Mouse (Mus musculus) kidney, postnatal 25 days (tissue): ENCODE results near the gene Gm6096.
A peak's percentile ranks its signal among the peaks of the same experiment; 100 is the strongest.

ENCODE experiments used
- DNase-seq, 2 experiments: peaks; one replicate each; pipeline ENCODE4 v3.0.0; 2021; ENCODE audit warnings: mixed read lengths in 2 of 2

Gm6096 gene

DNA sequence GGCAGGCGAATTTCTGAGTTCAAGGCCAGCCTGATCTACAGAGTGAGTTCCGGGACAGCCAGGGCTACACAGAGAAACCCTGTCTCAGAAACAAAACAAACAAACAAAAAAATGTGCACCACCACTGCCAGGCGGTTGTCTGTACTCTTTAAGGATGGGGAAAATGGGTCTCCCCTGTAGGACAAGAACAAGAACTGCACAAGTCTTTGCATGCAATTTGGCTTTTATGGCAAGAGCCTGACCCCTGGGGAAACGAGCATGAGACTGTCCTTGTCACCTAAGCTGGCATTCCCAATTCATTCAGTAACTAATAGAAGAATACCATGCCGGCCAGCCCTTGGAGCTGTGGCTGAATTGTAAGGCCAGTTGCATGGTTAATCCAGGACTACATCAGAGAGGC, 15.2 kb upstream of the Gm6096 start:
- peak in 1 of 2 experiments; percentile 18 for DNase-seq

DNA sequence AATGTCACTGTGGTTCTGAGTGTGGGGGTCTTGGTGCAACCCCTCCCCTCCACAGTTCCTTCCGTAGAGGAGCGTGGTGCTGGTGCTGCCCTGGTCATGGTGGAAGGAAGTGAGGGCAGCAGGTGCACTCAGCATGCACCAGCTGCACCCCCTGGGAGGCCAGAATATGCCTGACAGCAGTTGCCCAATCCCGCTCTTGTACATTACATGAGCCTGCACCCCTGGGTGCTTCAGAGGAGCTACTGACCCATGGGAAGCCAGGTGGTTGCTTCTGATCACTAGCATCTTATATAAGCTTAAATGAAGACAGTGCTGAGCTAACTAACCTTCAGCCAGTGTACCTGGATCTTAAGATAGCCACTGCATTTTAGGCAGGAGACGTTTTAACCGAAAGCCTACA, 12.8 kb upstream of the Gm6096 start:
- no peak for DNase-seq

DNA sequence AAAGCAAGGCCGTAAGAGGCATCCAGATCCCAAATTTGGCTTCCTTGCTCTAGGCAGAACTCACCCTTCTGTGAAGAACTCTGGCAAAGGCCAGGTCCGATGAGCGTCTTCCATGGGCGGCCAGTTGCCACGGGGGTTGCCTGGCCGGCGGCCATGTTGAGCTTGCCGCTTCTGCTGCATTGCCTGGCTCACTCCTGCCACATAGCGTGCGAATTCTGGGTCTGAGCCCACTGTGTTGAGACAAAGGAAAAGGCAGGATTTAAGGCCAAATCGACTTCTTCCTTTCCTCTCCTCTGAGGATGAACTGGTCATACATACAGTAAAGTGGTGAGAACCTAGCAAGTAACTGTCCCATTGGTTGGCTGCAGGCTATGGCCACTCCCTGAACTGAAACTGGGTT, 8.7 kb upstream of the Gm6096 start:
- DNase-seq: peak in 1 of 2 experiments; percentile 30

DNA sequence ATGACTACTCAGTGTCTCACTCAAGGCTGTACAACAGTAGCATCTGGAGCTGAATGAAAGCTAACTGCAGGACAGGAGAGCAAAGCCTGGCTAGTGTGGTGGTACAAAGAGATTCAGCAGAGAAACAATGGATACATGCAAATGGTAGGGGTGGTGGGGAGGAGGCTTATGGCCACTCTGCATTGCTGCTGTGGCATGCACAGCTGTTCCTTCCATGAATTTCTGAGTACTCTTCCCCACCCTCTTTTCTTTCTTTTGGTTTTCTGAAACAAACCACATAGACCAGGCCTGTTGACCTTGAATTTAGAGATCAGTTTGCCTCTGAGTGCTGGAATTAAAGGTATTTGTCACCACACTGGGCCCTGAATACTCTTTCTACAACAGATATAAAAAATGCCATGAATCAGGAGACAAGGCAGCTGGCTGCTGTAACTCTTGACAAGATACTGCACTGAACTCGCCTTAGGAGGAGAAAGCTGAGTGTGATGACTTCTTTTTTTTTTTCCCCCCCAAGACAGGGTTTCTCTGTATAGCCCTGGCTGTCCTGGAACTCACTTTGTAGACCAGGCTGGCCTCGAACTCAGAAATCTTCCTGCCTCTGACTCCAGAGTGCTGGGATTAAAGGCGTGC, 3.9 kb upstream of the Gm6096 start:
- no peak for DNase-seq

DNA sequence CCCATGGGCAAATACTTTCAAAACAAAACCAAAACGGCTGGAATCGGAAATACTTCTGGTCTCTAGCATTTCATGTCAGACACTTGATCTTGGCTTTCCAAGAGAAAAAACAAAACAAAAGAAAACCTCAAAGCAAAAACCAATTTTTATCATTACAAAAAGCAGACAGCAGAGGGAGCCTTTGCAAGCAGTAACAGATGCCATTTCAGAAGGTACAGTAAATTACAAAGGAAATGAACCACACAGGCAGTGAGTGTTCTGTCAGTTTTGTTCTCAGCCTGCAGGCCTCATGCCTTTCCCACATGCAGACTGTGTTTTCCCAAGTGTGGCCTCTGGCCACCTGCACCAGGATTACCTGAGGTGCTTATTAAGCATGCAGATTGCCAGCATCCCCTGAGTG, 1.2 kb downstream of the Gm6096 start:
- DNase-seq: no peak

DNA sequence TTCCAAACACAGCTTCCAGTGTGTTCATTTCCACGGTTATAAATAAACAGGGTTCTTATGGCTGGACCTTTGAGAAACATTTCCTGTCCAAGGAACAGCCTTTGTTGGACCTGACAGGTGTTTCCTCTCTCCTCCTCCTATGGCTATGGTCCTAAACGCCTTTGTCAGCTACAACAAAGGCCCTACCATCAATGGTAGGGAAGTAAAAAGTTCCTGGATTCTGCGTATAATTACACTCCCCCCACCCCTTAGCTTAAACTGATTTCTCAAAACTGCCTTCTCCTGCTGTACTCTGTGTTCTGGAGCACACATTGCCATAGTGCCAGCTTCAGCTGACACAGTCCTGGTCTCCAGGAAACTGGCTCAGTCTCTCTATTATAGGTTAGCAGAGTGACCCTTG, 4.3 kb downstream of the Gm6096 start:
- DNase-seq: peak in 1 of 2 experiments; percentile 47

DNA sequence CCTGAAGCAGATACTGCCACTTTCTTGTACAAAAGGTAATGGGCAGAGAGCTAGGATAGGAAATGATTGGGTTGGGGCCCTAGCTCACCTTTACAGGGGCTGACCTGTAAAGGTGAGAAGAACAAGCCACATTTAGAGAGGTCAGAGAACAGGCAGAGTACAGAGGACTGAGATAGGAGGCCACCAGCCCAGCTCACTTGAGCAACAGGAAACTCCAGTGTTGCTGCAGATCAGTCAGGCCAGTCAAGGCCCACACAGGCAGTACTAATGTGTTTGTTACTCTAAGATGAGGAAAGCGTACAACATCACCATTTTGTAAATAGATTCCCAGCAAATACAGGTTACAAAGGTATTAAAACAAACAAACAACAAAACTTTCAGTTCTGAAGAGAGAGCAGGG, 5.1 kb downstream of the Gm6096 start:
- no peak for DNase-seq

DNA sequence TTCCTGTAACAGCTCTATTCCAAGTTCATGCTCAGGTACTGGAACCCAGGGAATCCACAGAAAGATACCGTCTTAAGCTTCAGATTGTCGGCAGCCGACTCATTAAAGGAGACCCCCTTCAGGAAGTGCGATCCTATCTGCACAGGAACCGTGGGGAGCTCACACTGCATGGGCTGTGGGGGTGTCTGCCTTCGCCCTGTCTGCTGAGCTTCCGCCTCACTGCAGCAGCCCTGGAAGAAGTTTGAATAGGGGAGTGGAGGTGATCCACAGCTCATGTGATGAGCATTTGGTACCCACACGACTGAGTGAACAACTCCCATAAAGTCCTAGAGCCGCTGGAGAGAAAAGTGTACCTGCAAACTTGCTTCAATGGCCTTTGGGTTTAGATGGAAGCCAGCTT, 6.4 kb downstream of the Gm6096 start:
- DNase-seq: no peak

DNA sequence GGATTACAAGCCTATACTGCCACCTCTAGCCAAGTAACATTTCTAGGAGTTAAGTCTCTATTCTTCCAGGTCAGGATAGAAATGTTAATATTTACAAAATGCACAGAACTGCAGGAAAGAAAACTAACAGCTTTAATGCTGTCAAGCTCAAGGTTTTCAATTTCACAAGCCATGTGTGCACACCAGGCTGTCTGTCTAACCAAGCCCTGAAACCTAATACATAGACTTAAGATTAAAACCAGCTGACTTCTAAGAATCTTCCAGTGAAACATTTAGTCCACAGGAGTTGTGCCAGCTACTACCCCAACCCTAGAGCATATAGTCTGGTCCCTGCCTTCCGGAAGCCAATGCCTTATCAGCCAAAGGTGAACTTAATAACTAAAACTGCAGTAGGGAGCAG, 7.6 kb downstream of the Gm6096 start:
- no peak for DNase-seq

DNA sequence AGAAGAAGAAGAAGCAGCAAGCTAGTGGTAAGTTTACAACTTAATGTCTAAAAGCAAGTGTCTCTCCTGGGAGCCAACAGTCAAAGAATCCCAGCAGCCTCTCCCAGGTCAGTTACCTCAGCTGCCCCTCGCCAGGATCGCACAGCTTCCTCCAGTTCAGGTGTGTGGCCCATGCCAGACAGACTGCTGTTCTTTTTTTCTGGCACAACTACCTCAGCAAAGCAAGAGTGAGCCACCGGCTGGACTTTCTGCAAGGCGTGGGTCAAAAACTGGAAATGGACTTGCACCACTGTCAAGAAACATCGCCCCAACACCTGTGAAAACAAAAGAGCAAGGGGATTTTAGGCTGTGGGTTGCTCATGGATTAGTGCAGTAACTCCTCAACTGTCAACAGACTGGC, 12.6 kb downstream of the Gm6096 start:
- no peak for DNase-seq

DNA sequence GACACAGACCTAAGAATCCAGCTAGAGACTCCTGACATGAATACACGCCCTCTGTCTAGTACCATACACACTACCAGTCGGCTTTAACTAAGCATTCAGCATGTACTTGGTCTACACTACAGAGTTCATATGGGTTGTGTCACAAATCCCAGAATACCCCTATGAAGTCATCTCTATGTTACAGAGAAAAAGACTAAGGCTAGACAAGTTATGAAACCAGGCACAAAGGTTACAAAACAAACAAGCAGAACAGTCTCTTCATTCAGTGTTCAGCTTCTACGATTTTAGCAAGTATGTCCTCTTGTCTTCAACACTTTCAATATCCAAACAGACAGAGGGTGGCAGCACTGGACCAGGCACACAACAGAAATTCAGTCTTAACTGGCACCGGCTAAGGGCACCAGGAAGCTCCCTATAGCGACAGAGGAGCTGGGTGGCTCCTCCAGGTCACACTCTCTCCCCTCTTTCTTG, 15.1 kb downstream of the Gm6096 start:
- DNase-seq: peak; percentile 71 to 87

DNA sequence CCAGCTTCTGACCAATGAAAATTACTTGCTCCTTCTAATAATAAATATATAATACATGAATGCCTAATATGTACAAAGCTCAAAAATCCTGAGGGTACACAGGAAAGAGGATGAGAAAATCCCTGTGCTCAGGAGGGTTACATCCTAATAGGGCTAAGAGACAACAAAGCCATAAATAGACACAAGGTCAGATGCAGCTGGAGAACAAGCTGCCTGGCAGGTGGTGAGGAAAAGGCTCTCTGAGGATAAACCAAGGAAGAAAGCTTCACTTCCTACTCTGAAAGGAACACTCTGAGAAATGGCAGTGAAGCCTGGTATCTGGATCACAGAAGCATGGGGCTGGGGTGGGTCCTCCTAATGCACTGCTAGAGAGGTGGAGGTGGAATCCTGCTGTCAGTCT, 15.6 kb downstream of the Gm6096 start:
- DNase-seq: no peak

DNA sequence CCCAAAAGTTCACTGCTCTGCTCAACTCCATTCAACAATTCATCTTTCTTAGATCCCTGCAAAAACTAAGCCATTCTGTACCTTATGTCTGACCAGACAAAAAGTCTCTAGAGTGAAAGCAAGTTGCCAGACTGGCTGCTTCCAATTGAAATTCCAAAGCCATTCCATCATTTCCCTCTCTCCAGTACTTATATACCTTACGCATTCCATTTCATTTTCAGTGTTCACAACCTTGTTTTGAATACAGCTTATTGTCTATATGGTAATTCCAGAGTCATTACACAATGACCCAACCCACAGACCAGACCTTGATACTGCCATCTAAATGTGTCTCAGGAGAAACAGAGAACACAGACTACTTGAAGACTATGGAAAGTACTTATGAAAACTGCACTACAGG, 17.6 kb downstream of the Gm6096 start:
- DNase-seq: no peak

DNA sequence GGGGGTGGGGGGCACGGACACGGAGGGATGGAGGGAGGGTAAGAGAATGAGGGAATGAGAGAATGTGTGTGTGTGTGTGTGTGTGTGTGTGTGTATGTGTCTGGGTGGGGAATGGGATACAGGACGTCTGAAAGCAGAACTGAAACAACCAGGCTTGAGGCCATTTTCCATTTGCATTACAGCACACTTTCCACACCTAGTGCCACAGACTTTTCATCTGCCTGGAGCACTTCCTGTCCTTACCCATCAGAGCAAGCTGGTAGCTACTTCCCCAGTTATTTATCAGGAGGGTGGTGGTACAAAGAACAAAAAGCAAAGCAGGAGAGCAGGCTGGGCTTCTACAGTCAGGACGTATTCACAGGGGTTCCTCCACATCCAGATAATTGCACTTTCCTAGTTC, 21.6 kb downstream of the Gm6096 start:
- DNase-seq: no peak

DNA sequence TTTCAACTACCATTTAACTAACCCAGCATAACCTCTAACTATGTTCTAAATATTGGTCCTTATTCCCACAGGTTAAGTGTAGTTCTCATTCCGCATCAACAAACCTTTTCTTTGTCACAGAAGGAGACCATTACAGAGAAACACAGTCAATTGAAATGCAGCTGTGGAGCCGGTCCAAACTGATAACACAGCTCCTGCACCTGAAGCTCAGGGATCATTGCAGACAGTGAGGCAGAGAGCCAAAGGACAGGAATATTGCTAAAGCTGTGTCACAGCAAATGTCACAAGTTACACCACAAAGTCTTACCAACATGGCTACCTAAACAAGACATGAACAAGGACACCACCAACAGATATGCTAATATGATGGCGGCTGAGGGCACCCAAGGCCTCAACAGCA, 25.2 kb downstream of the Gm6096 start:
- DNase-seq: no peak

DNA sequence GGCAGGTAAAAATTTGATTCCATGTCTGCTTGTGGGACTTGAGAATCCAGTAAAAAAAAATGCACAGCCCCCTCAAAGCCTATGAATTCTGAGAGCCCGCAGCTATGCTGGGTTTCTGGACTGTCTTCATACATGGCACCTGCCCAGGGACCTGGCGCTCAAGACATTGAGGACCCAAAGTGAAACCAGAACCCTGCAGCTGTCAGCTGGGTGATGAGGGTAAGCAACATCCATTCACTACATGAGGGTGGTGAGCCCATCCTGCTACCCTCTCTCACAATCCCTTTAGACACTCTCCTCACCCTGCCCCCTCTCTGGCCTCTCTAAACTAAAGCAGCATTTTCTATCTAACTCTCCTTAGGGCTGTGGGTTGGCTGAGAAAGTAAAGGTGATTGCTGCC, 26.8 kb downstream of the Gm6096 start:
- DNase-seq: no peak

DNA sequence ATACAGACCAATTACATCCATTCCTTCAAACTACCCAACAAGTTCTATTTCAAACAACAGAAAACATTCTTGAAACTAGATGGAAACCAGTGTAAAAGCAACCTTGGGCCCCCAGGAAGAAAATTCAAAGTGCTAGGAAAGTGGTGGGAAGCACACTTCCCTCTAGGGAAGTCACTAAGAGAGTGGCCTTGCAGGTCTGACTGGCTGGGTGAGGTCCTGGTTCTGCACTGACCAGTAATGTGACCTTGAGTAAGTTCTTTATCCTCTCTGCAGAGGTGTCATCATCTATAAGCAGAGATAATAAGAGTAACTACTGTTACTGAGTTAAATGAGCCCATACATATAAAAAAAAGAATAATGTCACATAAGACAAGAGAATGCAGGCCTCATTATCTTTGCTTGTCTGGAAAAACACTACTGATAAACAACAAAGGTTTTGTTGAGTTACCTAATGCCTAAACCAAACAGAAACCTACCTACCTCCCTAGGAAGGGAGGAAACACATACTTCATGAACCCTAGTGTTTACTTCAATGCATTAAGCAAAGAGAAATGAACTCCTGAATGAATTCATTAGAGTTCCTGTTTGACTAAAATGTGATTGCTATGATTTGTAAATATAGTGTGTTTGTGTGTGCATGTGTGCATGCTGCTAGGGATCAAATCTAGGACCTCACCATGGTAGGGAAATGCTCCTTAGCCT, 39.8 kb downstream of the Gm6096 start:
- no peak for DNase-seq

DNA sequence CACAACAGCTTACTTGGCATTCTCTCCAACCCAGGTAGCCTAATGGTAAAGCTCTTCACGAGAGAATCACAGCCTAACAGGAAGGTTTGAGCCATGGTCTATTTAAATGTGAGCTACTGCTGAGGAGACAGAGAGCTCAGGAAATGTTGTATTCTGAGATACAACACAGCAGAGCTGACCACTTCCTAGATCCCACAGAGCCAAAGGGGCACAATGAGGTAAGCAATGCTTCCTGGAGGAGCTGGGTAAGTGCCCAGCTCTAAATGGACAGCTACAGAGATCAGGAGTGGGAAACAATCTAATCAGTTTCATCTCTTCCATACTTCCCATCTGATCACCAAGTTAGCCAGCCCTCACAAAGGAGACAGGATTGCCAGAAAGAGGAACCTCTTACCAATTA, 40.4 kb downstream of the Gm6096 start:
- DNase-seq: no peak

DNA sequence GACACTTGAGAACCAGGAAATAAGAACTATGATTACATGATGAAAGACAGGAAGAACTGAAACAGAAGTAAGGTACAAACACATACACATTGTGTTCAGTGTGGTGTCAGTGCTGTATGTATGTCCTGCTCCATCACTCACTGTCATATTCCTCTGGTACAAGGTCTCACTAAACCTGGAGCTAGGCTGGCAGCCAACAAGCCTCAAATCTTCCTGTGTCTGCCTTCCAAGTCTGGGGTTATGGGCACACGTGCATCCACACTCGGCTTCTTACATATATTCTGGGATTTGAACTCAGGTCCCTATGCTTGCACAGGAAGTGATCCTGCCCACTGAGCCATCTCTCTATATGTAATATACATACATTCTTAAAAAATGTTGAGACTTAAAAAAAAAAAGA, 41.8 kb downstream of the Gm6096 start:
- DNase-seq: no peak

DNA sequence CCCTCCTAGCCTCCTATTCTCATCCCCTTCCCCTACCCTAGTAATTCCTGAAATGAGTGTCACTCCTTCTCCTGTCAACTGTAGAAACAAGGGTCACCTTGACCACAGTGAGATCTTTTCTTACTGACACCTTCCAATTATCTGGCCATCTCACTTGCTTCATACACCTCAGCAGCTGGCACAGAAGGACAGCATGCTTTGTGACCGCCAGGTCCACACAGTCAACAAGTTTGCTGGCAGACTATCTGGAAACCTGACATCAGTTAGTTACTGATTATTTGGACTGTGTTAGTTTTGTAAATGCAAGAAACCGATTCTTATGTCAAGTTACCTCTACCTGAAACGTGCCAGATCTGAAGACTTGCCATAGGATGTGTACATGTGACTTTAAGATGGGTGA, 45.3 kb downstream of the Gm6096 start:
- DNase-seq: no peak

DNA sequence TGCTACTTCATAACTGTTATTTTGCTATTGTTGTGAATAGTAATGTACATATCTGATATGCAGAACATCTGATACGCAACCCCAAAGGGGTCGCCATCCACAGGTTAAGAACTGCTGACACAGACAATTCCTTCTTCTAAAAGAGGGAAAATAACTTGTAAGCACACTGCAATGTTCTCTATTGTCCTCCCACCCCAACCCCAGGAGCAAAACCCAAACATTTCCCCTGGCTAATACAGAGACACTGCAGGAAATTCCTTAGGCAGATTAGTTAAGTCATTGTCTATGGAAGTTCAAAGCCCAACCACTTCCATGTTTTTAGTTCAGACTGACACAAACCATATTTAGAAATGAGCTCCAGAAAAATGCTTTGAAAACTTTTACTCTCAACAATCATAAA, 48.0 kb downstream of the Gm6096 start:
- DNase-seq: no peak
